Mouse (Mus musculus) forebrain, embryonic 15.5 days (tissue): ENCODE measurements around the gene Plg. TPM values are rescaled to one million over a fixed set of nuclear protein-coding genes. Genes with fewer than 3 reads are reported as not detected.

Source experiments
- ATAC-seq: fragments of 200-750 bp; cut with Nextera tagmentation; replicated peaks from 2 replicates; pipeline ENCODE4 v1.8.0; 2017; ENCODE audit warnings: mild to moderate bottlenecking, moderate TSS enrichment, moderate library complexity
- H3K27ac ChIP-seq: fragments of 300-500 bp; sonication (generic); replicated peaks from 2 replicates; pipeline ENCODE4 v1.5.1; 2015; ENCODE audit warnings: mild to moderate bottlenecking, inconsistent platforms
- H3K27me3 ChIP-seq: fragments of 300-500 bp; sonication (generic); 2 replicates; pipeline ENCODE4 v1.6.1; 2015; ENCODE audit warnings: inconsistent platforms
- H3K36me3 ChIP-seq: fragments of 300-500 bp; sonication (generic); 2 replicates; pipeline ENCODE4 v1.6.1; 2015; ENCODE audit warnings: mild to moderate bottlenecking, inconsistent platforms
- H3K4me1 ChIP-seq: fragments of 300-500 bp; sonication (generic); 2 replicates; pipeline ENCODE4 v1.6.1; 2015; ENCODE audit warnings: inconsistent platforms
- H3K4me2 ChIP-seq: fragments of 300-500 bp; sonication (generic); replicated peaks from 2 replicates; pipeline ENCODE4 v1.6.1; 2015; ENCODE audit warnings: mild to moderate bottlenecking, inconsistent platforms
- H3K4me3 ChIP-seq: fragments of 300-500 bp; sonication (generic); 2 replicates; pipeline ENCODE4 v1.5.1; 2015; ENCODE audit warnings: mild to moderate bottlenecking, inconsistent platforms
- H3K9ac ChIP-seq: fragments of 300-500 bp; sonication (generic); replicated peaks from 2 replicates; pipeline ENCODE4 v1.6.1; 2015; ENCODE audit warnings: mild to moderate bottlenecking, inconsistent platforms
- H3K9me3 ChIP-seq: fragments of 300-500 bp; sonication (generic); 2 replicates; pipeline ENCODE4 v1.6.1; 2016; ENCODE audit warnings: inconsistent platforms
- WGBS: fragments of 180-500 bp; shearing (Covaris S2); methylation state at CpG from one replicate; pipeline ENCODE4 v1.1.7; 2015; ENCODE audit warnings: mixed read lengths; 5-methylcytosine and 5-hydroxymethylcytosine counted together
- polyA plus RNA-seq: library from polyadenylated mRNA; unstranded; fragments of >200 nt; fragmentation: Nextera tagmentation; extraction: Ambion mirVana; gene quantifications from 2 replicates; pipeline ENCODE4 v1.2.1, GENCODE M21; 2015

Gene Plg
- polyA plus RNA-seq, 1 experiment from 2014 or later, result not detected

GRCm38 (mm10) chr17:12367373-12367930 is 11.0 kb upstream of the Plg start:
- H3K4me2 ChIP-seq, result no peak overlapping the region
- H3K9me3 ChIP-seq, result no peaks in the 10 kb centered on the region
- no peak overlapping the region for H3K27ac ChIP-seq
- peak; percentile 64; the same call in 1 of the 2 replicates for ATAC-seq
- peaks cover 5% of the 10 kb centered on the region; the same call in 1 of the 2 replicates for H3K4me1 ChIP-seq
- H3K9ac ChIP-seq, result no peak overlapping the region
- 36% methylated on average over 5 of the region's 5 CpGs for WGBS
- H3K36me3 ChIP-seq, result no peaks in the 10 kb centered on the region
- no peak overlapping the region for H3K4me3 ChIP-seq
- no peaks in the 10 kb centered on the region for H3K27me3 ChIP-seq

DNA sequence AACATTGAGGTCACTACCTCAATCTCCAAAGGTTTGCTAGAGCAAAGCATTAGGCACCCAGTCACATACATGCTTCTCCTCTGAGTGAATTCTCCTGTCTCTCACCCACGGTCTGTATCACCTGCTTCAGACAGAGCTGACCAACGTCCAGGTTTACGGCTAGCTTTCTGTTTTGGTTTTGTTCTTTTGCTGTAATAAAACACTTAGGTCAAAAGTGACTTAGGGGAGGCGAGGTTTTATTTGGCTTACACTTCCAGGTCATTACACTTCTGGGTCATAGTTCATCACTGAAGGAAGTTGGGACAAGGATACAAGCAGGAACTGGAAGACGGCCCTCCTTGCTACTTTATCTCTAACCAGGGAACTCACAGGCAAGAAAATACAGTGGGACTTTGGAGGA is 9.0 kb upstream of the Plg start:
- ATAC-seq, result no peak
- Histone ChIP-seq H3K4me1 (peaks cover 3% of the 10 kb centered on the region; the same call in 1 of the 2 replicates), H3K9ac (no peak overlapping the region), H3K27ac (no peak overlapping the region), H3K4me3 (no peak overlapping the region), H3K36me3 (no peaks in the 10 kb centered on the region), H3K27me3 (no peaks in the 10 kb centered on the region), H3K9me3 (no peaks in the 10 kb centered on the region), H3K4me2 (no peak overlapping the region)
- 75% methylated on average over 5 of the region's 5 CpGs for WGBS

GRCm38 (mm10) chr17:12370289-12370688 is 8.1 kb upstream of the Plg start:
- no peak overlapping the region for H3K4me2 ChIP-seq
- H3K27me3 ChIP-seq, result no peaks in the 10 kb centered on the region
- no peak overlapping the region for H3K9ac ChIP-seq
- 94% methylated on average over 4 of the region's 4 CpGs for WGBS
- H3K4me3 ChIP-seq, result no peak overlapping the region
- H3K9me3 ChIP-seq, result no peaks in the 10 kb centered on the region
- H3K4me1 ChIP-seq, result no peaks in the 10 kb centered on the region
- no peak overlapping the region for H3K27ac ChIP-seq
- ATAC-seq, result no peak
- no peaks in the 10 kb centered on the region for H3K36me3 ChIP-seq

GRCm38 (mm10) chr17:12371310-12371925 is 7.0 kb upstream of the Plg start:
- Histone ChIP-seq H3K27me3 (no peaks in the 10 kb centered on the region), H3K9ac (no peak overlapping the region), H3K4me1 (no peaks in the 10 kb centered on the region), H3K27ac (no peak overlapping the region), H3K36me3 (no peaks in the 10 kb centered on the region), H3K4me3 (no peak overlapping the region), H3K9me3 (no peaks in the 10 kb centered on the region), H3K4me2 (no peak overlapping the region)
- ATAC-seq, result 0 out of 2 replicates have a peak, but pooled peaks have one; percentile 18
- WGBS, result 36% methylated on average over 10 of the region's 10 CpGs

DNA sequence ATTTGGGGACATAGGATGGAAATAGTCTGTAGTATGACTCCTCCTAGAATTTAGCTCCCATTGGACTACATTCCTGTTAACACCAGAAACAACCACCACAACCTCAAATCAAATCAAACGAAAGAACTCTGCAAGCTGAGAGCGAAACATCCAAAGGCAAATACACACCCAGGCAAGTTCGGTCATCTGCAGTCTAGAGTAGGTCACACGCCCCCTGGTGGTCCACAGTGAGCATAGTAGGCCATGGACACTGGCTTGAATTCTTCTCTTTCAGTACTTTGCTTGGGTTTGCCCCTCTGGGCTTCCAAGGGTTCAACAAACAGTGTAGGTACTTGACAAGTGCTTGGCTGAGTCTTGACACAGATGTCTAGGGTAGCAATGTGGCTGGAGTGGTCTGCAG is 6.4 kb upstream of the Plg start:
- Histone ChIP-seq H3K27me3 (no peaks in the 10 kb centered on the region), H3K9ac (no peak overlapping the region), H3K9me3 (no peaks in the 10 kb centered on the region), H3K36me3 (no peaks in the 10 kb centered on the region), H3K4me3 (no peak overlapping the region), H3K27ac (no peak overlapping the region), H3K4me1 (no peaks in the 10 kb centered on the region), H3K4me2 (no peak overlapping the region)
- ATAC-seq, result peak; percentile 40; the same call in 1 of the 2 replicates
- WGBS, result 22% methylated on average over 4 of the region's 4 CpGs

DNA sequence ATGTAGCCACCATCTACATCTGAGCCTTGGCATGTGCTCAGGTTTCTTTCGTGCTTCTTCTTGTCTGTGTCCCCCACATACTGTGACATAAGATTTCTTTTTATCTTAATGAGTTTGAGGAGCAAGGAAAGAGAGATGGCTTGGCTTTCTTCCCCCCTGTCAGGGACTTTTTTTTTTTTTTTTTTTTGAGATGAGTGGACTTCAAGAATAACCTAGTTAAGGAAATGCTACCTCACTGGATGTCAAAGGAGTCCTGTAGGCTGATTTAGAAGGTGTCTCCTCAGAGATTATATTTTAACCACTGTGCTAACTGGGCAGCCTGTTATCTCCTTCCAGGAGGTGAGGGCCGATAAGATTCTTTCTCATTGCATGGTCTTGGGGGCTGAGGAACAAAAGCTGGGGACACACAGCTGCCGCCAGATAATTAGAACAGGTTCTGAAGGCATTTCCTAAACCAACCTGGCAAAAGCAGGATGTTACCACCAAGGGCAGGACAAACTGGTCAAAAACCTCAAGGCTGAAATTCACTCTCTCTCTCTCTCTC is 4.7 kb upstream of the Plg start:
- 73% methylated on average over 3 of the region's 3 CpGs for WGBS
- no peak overlapping the region for H3K9ac ChIP-seq
- H3K27me3 ChIP-seq, result no peaks in the 10 kb centered on the region
- H3K27ac ChIP-seq, result no peak overlapping the region
- H3K9me3 ChIP-seq, result no peaks in the 10 kb centered on the region
- ATAC-seq, result no peak
- no peak overlapping the region for H3K4me2 ChIP-seq
- no peaks in the 10 kb centered on the region for H3K4me1 ChIP-seq
- no peaks in the 10 kb centered on the region for H3K36me3 ChIP-seq
- no peak overlapping the region for H3K4me3 ChIP-seq

DNA sequence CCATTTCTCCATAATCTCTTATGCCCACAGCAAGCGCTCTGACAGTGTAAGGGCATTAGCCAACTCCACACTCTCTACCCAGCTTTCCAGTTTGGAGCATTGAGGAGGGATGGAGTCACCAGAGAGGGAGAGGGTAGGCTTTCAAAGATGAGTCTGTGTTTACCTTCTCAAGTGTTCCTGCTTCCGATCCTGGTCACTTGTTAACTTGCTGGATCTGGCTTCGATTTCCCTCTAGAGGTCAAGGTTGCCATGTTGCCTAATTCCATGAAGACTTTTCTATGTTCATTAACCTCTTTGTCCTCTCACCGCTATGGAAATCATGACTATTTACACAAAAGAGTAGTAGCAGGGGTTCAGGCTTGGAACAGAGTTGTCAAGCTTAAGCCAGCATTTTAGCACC is 1.9 kb downstream of the Plg start:
- H3K36me3 ChIP-seq, result no peaks in the 10 kb centered on the region
- 92% methylated on average over 4 of the region's 4 CpGs for whole genome bisulfite sequencing

DNA sequence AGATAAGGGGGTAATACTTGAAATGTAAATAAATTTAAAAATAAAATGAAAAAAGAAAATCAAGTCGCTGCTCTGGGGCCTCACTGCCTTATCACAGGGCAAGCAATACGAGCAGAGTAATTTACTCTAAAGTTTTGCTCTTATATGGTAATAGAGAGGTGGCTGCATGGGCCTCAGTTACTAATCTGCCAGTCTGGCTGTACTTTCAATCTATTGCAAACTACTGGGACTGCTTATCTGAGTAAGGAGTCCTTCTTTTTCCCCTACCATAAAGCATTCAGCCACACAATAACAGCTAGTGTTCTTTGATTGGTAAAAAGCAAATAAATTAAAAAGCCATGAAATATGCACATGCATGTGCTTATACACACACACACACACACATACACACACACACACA is 3.2 kb downstream of the Plg start:
- Histone ChIP-seq H3K4me1 (no peaks in the 10 kb centered on the region), H3K27me3 (no peaks in the 10 kb centered on the region), H3K4me2 (no peak overlapping the region), H3K27ac (no peak overlapping the region), H3K4me3 (no peak overlapping the region), H3K9ac (no peak overlapping the region), H3K9me3 (no peaks in the 10 kb centered on the region), H3K36me3 (no peaks in the 10 kb centered on the region)
- 86% methylated on average over 2 of the region's 2 CpGs for WGBS
- no peak for ATAC-seq

More for the DNA sequence above, 1.9 kb downstream of the Plg start:
- H3K27me3 ChIP-seq, result no peaks in the 10 kb centered on the region
- H3K27ac ChIP-seq, result no peak overlapping the region
- H3K4me3 ChIP-seq, result no peak overlapping the region
- H3K9ac ChIP-seq, result no peak overlapping the region
- no peaks in the 10 kb centered on the region for H3K4me1 ChIP-seq
- no peaks in the 10 kb centered on the region for H3K9me3 ChIP-seq
- H3K4me2 ChIP-seq, result no peak overlapping the region
- ATAC-seq, result no peak

GRCm38 (mm10) chr17:12382531-12382930 is 4.1 kb downstream of the Plg start:
- 20% methylated on average over 2 of the region's 2 CpGs for WGBS
- ATAC-seq, result peak; percentile 77; the same call in 1 of the 2 replicates
- H3K27ac ChIP-seq, result no peak overlapping the region
- no peaks in the 10 kb centered on the region for H3K4me1 ChIP-seq
- H3K27me3 ChIP-seq, result no peaks in the 10 kb centered on the region
- no peaks in the 10 kb centered on the region for H3K9me3 ChIP-seq
- no peak overlapping the region for H3K9ac ChIP-seq
- no peak overlapping the region for H3K4me2 ChIP-seq
- H3K4me3 ChIP-seq, result no peak overlapping the region
- H3K36me3 ChIP-seq, result no peaks in the 10 kb centered on the region

DNA sequence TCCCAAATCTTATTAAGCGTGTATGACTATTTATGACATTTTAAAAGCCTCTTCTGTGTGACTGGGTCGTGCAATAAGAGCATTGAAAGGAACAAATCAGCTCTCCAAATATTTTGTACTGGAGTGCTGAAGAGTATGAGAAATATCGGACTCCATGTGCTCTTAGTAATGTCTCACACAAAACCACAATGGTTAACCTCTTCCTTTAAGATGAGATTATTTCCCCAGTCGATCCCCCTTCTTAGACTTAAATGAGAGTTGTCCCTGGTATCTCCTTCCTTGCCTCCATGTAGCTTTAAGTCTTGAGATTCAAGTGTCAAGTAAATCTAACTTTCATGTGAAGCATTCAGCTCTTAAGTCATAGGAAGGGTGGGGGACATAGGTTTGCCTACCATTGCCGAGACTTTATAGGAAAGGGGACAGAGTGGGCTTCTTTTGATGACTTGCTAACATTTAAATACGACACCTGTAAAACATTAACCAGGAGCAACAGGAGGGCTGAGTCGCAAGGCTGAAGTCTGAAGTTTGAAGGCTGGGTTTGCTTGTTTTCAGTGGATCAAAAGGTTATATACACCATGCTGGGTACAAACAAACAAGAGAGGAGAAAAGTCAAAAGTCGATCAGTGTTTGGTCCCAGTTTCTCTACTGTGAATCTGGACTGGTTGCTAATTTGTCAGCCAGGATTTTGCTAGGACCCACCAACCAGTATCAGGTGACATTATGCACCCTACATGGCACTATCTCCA is 6.8 kb downstream of the Plg start:
- WGBS, result 80% methylated on average over 8 of the region's 8 CpGs
- no peak overlapping the region for H3K27ac ChIP-seq
- no peak overlapping the region for H3K4me3 ChIP-seq
- H3K36me3 ChIP-seq, result no peaks in the 10 kb centered on the region
- H3K4me2 ChIP-seq, result no peak overlapping the region
- H3K9ac ChIP-seq, result no peak overlapping the region
- H3K27me3 ChIP-seq, result no peaks in the 10 kb centered on the region
- no peaks in the 10 kb centered on the region for H3K9me3 ChIP-seq
- H3K4me1 ChIP-seq, result no peaks in the 10 kb centered on the region
- no peak for ATAC-seq

- H3K4me1 ChIP-seq, result no peaks in the 10 kb centered on the region
- H3K27me3 ChIP-seq, result no peaks in the 10 kb centered on the region
- no peak overlapping the region for H3K27ac ChIP-seq
- H3K4me2 ChIP-seq, result no peak overlapping the region
- no peak overlapping the region for H3K4me3 ChIP-seq
- no peaks in the 10 kb centered on the region for H3K9me3 ChIP-seq
- no peak overlapping the region for H3K9ac ChIP-seq
- H3K36me3 ChIP-seq, result no peaks in the 10 kb centered on the region
- WGBS, result 83% methylated on average over 2 of the region's 2 CpGs
- no peak for ATAC-seq
These were observed 9.4 kb downstream of the Plg start for GRCm38 (mm10) chr17:12387781-12388180.

GRCm38 (mm10) chr17:12388239-12388638 is 9.8 kb downstream of the Plg start:
- Histone ChIP-seq H3K9ac (no peak overlapping the region), H3K9me3 (no peaks in the 10 kb centered on the region), H3K4me3 (no peak overlapping the region), H3K4me1 (no peaks in the 10 kb centered on the region), H3K27me3 (no peaks in the 10 kb centered on the region), H3K27ac (no peak overlapping the region), H3K36me3 (no peaks in the 10 kb centered on the region), H3K4me2 (no peak overlapping the region)
- WGBS, result 94% methylated on average over 7 of the region's 7 CpGs
- ATAC-seq, result no peak
